Mouse (Mus musculus) hindbrain, postnatal 0 days (tissue): ENCODE measurements at regions not wholly inside any gene's neighbourhood (a gene's known extent, or its start where the extent isn't known, plus 50 kb on each side); places are given as distances from the start of the nearest gene placed in this dataset.

Experiments used
- ATAC-seq: fragments of 200-750 bp; cut with Nextera tagmentation; 2 replicates; pipeline ENCODE4 v1.8.0; 2017; ENCODE audit warnings: mild to moderate bottlenecking, moderate TSS enrichment, moderate library complexity
- DNase-seq: peaks from one replicate; pipeline ENCODE4 v3.0.0-alpha.2; 2015; ENCODE audit warnings: low spot score
- H3K27ac ChIP-seq: fragments of 300-500 bp; sonication (generic); 2 replicates; pipeline ENCODE4 v1.5.1; 2014; ENCODE audit warnings: mild to moderate bottlenecking
- H3K27me3 ChIP-seq: fragments of 300-500 bp; sonication (generic); 2 replicates; pipeline ENCODE4 v1.6.1; 2014; ENCODE audit warnings: low read length, mixed read lengths; ENCODE audit not compliant: insufficient read depth
- H3K36me3 ChIP-seq: fragments of 300-500 bp; sonication (generic); 2 replicates; pipeline ENCODE4 v1.6.1; 2014; ENCODE audit warnings: low read length, mixed read lengths; ENCODE audit not compliant: insufficient read depth
- H3K4me1 ChIP-seq: fragments of 300-500 bp; sonication (generic); 2 replicates; pipeline ENCODE4 v1.6.1; 2014; ENCODE audit warnings: antibody characterized with exemption, low read length, mixed read lengths; ENCODE audit not compliant: insufficient read depth
- H3K4me2 ChIP-seq: fragments of 300-500 bp; sonication (generic); 2 replicates; pipeline ENCODE4 v1.6.1; 2014; ENCODE audit warnings: low read depth, mild to moderate bottlenecking, low read length, moderate library complexity, mixed read lengths
- H3K4me3 ChIP-seq: fragments of 300-500 bp; sonication (generic); 2 replicates; pipeline ENCODE4 v1.5.1; 2014; ENCODE audit warnings: low read length
- H3K9ac ChIP-seq: fragments of 300-500 bp; sonication (generic); replicated peaks from 2 replicates; pipeline ENCODE4 v1.6.1; 2014; ENCODE audit warnings: mild to moderate bottlenecking, low read length, moderate library complexity, mixed read lengths
- H3K9me3 ChIP-seq: fragments of 300-500 bp; sonication (generic); 2 replicates; pipeline ENCODE4 v1.6.1; 2016; ENCODE audit warnings: low read length, mixed read lengths
- CTCF ChIP-seq: IDR thresholded peaks from 2 replicates; pipeline ENCODE4 v1.5.1; 2016; ENCODE audit warnings: antibody characterized with exemption, control low read depth, low read depth
- WGBS: fragments of 180-500 bp; shearing (Covaris S2); extraction: QIAGEN DNeasy Blood & Tissue Kit; methylation state at CpG from one replicate; pipeline ENCODE4 v1.1.7; 2014; 5-methylcytosine and 5-hydroxymethylcytosine counted together

DNA sequence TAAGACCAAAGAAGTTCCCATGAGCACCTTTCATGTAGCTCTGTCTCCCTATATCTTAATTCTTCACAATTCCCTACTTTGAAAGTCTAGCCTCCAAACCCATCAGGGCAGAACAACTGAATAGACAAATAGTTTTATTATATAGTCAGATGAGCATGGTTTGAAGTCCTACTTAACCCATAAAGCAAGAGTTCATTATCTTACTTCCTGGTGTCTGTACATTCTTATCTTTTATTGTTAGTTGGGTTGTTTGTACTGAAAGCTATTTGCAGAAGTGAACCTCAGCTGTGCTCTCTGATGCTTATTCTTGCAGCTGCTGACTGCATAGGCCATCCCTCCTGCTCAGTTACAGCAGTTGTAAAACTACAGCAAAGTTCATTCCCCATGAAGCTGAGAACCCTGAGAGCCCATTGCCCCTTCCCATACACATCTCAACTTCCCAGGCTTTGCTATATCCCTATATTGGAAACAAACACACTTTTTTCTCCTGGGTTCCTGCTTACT is 276.7 kb upstream of the Clnk start:
- TF ChIP-seq CTCF: no peak
- DNase-seq: no peak
- no peak overlapping the region for H3K4me3 ChIP-seq
- H3K4me1 ChIP-seq: no peaks in the 10 kb centered on the region
- no peak overlapping the region for H3K4me2 ChIP-seq
- no peaks in the 10 kb centered on the region for H3K27me3 ChIP-seq
- no peak overlapping the region for H3K9ac ChIP-seq
- ATAC-seq: no peak
- no peaks in the 10 kb centered on the region for H3K36me3 ChIP-seq
- H3K9me3 ChIP-seq: no peaks in the 10 kb centered on the region
- no peak overlapping the region for H3K27ac ChIP-seq

DNA sequence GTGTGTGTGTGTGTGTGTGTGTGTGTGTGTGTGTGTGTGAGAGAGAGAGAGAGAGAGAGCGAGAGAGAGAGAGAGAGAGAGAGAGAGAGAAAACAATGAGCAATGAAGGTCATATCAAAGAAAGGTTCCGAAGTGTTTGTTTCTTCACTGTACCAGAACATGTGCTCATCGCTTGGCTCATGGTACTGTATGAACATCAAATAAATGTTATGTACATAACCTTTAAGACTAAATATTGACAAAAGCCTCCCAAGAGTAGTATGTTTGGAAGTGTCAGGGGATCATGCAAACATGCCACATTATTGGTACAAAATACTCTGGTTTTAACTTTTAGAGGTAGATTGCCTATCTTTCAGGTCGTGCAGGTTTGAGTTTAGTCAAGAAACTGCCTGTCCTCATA is 275.3 kb upstream of the Clnk start:
- Histone ChIP-seq H3K36me3 (no peaks in the 10 kb centered on the region), H3K27me3 (no peaks in the 10 kb centered on the region), H3K9ac (no peak overlapping the region), H3K4me1 (no peaks in the 10 kb centered on the region), H3K4me3 (no peak overlapping the region), H3K4me2 (no peak overlapping the region), H3K27ac (no peak overlapping the region), H3K9me3 (no peaks in the 10 kb centered on the region)
- DNase-seq: no peak
- 85% methylated on average over 4 of the region's 4 CpGs for WGBS
- TF ChIP-seq CTCF: no peak
- ATAC-seq: no peak

DNA sequence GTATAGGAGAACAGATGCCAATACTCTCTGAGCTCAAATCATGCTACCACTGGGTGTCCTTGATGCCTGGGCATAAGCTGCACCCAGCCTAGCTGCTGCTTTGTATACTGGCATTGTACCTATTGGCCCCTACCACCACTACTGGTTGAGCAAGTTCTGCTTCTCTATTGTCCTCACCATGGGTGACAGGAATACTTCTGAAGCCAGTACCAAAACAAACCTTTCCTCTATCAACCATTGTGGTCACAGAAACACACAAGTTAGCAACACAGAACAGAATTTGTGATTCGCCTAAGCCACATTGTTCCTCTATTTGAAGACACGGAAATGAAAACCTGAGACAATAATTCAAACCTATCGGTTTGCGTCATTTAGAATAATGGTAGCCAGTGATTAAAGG is 274.3 kb upstream of the Clnk start:
- Histone ChIP-seq H3K4me2 (no peak overlapping the region), H3K4me1 (no peaks in the 10 kb centered on the region), H3K9ac (no peak overlapping the region), H3K4me3 (no peak overlapping the region), H3K36me3 (no peaks in the 10 kb centered on the region), H3K27ac (no peak overlapping the region), H3K27me3 (no peaks in the 10 kb centered on the region), H3K9me3 (no peaks in the 10 kb centered on the region)
- WGBS: 93% methylated on average over 4 of the region's 4 CpGs
- DNase-seq: no peak
- no peak for TF ChIP-seq CTCF
- no peak for ATAC-seq

DNA sequence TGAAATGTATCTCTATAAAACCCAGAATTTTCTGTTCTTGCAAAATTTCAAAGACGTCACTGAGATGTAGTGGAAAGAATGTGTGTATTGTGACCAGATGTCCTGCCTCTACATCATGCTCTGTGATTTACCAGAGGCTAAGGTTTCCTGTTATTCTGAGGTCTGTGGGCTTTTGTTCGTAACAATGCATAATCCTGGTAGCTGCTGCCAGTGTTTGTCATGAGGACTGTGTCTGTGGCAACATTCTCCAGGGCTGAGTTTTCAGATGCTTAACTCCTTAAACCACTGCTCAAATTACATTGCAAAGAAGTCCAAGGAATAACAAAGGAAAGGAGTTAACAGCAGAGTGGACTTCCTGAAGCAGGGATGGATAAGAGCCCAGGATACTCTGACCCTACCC is 269.0 kb upstream of the Clnk start:
- no peak for TF ChIP-seq CTCF
- no peak overlapping the region for H3K4me2 ChIP-seq
- H3K27me3 ChIP-seq: no peaks in the 10 kb centered on the region
- H3K9me3 ChIP-seq: no peaks in the 10 kb centered on the region
- no peak overlapping the region for H3K4me3 ChIP-seq
- no peak overlapping the region for H3K9ac ChIP-seq
- H3K4me1 ChIP-seq: no peaks in the 10 kb centered on the region
- H3K36me3 ChIP-seq: no peaks in the 10 kb centered on the region
- ATAC-seq (no peak), DNase-seq (no peak)
- 55% methylated on average over 2 of the region's 2 CpGs for WGBS
- H3K27ac ChIP-seq: no peak overlapping the region

DNA sequence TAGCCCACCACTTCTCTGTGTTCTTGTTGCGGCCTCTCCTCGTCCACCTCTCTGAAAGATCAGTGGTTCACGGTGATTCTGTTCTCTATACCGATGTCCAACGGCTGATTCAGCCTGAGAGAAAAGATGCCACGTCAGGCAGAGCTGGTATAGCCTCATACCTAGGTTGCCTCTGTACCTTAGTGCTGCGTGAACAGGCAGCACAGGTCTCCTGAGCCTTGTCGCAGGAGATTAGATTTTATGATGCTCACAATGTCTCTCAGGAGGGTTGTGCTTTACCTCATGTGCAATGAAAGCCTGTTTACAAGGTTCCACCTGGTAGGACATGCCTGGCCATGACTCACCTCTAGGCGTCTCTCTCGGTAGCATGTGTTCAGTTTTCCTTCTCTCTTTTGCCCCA is 267.6 kb upstream of the Clnk start:
- peak; percentile 39 for TF ChIP-seq CTCF
- no peak overlapping the region for H3K4me2 ChIP-seq
- peak; percentile 13 for DNase-seq
- 0 out of 2 replicates have a peak, but pooled peaks have one; percentile 35 for ATAC-seq
- H3K27ac ChIP-seq: no peak overlapping the region
- no peak overlapping the region for H3K4me3 ChIP-seq
- H3K9ac ChIP-seq: no peak overlapping the region
- 86% methylated on average over 10 of the region's 10 CpGs for WGBS
- no peaks in the 10 kb centered on the region for H3K36me3 ChIP-seq
- no peaks in the 10 kb centered on the region for H3K4me1 ChIP-seq
- H3K27me3 ChIP-seq: no peaks in the 10 kb centered on the region
- H3K9me3 ChIP-seq: no peaks in the 10 kb centered on the region

DNA sequence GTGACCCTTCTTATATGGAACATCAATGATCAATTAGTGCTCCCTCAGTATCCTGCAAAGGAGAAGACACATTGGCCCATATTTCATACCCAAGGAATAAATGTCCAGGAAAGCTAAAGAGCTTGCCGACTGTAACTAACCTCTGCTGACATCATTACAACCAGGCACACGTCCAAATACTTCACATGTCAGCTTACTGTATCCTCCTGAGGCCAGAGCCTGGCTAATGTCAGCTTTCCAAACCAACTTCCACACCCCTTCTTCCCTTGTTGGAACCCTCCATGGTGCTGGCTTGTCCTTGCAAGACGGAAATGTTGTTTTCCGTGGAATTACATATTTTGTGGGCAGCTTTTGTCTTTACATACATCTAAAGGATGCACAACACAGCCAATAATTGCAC is 267.0 kb upstream of the Clnk start:
- no peak overlapping the region for H3K4me3 ChIP-seq
- H3K4me1 ChIP-seq: no peaks in the 10 kb centered on the region
- H3K27ac ChIP-seq: no peak overlapping the region
- WGBS: 44% methylated on average over 4 of the region's 4 CpGs
- no peaks in the 10 kb centered on the region for H3K36me3 ChIP-seq
- no peak overlapping the region for H3K4me2 ChIP-seq
- no peaks in the 10 kb centered on the region for H3K27me3 ChIP-seq
- ATAC-seq (no peak), DNase-seq (peak; percentile 63)
- no peak for TF ChIP-seq CTCF
- no peak overlapping the region for H3K9ac ChIP-seq
- no peaks in the 10 kb centered on the region for H3K9me3 ChIP-seq

DNA sequence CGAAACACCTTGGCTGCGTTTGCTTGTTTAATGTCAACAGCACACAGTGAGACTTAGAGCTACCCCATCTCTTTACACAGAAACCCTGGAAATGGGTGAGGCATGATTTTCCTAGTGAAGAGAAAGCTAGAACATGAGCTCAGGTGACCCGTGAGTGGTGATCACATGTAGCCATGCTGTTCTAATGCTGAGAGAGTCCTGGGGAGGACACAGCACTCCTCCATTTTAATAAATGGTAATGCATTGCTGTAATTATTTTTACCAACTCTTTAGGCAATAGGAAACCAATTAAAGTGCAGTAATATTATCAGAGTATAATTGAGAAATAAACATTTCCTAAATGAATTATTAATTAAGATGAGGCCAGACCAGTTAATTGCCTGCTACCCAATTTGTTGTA is 261.8 kb upstream of the Clnk start:
- no peaks in the 10 kb centered on the region for H3K27me3 ChIP-seq
- H3K4me3 ChIP-seq: no peak overlapping the region
- no peak overlapping the region for H3K4me2 ChIP-seq
- DNase-seq (no peak), ATAC-seq (no peak)
- 85% methylated on average over 3 of the region's 3 CpGs for WGBS
- no peaks in the 10 kb centered on the region for H3K9me3 ChIP-seq
- TF ChIP-seq CTCF: no peak
- H3K27ac ChIP-seq: no peak overlapping the region
- H3K9ac ChIP-seq: no peak overlapping the region
- no peaks in the 10 kb centered on the region for H3K36me3 ChIP-seq
- H3K4me1 ChIP-seq: no peaks in the 10 kb centered on the region
